Mouse (Mus musculus): Measurements from ENCODE around the gene Birc6.

Birc6 gene

DNA sequence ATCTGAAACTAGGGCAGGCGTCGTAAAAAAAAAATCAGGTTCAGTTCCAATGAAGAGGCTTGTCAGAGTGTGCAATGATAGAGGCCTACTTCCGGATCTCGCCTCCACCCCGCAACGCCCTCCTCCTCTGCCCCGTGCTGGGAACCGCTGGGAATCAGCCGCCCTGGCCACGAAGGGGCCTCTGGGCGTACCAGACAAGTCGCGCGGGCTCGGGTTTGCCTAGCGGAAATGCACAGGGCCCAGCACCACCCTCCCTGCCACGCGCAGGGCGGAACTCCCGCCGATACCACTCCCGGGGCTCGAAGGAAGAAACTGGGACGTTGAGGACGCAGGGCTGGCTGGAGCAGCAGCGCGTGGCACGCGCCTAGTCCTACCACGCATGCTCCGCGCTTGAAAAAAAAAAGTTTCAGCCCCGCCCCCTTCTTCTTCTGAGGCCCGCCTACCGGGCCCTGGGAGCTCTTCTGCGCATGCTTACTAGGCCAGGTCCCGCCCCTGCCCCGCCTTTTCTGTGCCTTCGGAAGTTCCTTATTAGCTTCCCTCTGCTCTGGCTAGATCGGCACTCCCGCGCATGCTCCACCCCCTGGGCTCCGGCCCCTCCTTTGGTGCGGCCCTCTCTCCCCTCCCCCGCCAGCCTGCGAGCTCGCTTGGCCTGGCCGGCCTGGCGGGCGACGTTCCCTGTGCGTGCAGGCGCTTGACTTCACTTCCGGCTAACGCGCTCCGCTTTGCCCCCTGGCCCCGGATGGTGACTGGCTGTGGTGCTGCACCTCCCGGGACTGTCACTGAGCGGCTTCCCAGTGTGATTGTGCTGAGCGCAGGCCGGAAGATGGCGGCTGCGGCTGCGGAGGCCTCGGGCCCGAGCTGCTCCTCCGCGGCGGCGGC lies at the start of gene Birc6:
Gene Birc6, plus strand, starts transcription at position 567 of the 879 bp plus-strand sequence.
- DNase-seq, result peak; percentile 100

DNA sequence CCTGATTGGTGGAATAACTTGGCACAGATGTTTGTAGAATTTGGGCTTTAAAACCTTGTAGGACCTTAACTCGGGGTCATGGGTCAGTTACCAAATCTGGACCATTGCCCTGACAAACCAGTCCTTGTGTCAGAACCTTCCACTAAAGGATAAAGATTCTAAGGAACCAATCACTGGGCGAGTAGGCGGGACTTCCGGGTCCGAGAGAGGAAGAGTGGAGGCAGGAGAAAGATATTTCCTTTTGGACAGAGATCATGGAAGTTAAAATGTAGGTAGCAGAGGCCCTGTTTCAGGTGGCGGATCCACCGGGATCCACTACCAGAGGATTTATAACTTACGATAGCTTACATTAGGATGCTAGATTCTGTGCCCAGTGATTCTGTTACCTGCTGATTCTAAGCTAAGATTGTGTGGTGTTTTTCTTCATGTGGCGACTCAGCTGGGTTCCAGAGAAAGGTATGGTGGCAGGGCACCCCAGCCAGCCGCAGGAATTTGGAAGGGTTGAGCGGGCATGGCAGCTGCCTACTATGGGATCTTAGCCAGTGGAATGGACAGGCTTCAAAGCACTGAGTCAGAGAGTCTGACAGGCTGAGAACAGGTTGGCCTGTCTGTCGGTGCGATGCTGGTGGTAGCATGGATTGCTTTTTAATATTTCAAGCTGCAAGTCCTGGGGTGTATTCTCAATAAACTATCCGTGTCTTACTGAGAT lies 47.6 kb upstream of the Birc6 start:
- no peak for DNase-seq

DNA sequence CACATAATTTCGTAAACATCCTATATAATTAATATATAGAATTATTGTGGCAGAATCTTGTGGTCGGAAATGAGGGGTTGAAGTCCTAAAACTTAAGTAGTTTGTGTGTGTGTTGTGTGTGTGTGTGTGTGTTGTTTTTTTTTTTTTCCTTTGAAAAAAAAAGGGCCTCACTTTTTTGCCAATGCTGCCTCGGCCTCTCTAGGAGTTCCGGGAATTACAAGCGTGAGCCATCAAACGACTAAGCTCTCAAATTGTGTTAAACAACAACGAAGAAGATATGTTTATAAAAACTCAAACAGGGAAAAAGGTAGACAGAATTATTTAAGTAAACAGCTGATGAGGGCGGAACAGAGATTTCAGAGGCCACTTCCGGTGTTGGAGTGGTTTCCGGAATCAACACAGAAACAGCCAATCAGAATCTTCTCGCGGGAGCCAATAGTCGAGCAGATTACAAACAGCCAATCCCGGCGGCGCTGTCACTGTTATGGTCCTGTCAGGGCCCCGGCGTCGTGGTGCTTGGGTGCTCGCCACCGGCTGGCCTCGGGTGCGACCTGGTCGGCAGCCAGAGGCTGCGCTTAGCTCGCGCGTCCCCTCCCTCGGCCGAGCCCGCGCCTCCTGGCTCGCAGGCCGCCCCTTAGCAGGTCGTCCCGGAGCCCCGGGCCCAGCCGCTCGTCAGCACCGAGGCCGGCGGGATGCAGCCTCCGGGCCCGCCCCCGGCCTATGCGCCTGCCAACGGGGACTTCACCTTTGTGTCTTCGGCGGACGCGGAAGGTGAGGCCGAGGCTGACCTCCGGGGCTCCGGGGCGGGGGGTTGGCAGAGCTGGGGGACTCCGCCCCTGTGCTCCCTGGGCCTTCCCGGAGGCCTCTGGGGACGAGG lies 38.8 kb upstream of the Birc6 start, which contains the start of gene Yipf4:
Gene Yipf4, plus strand, starts transcription at position 470 of the 877 bp plus-strand sequence.
- DNase-seq, result peak; percentile 97

DNA sequence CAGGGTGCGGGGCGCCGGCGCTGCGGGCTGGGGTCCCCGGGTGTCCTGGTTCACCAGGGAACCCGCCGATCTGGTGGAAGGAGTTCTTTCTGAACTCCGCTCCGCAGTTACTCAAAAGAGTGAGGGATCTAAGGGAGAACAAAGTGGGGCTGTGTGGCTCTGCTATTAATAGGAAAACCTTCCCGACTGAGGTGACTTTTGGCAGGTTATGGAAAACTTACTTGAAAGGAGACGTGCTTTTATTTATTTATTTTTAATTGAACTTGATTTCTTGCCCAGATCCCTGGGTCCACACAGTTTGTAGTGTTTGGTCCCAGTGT lies 38.2 kb upstream of the Birc6 start:
- no peak for DNase-seq

DNA sequence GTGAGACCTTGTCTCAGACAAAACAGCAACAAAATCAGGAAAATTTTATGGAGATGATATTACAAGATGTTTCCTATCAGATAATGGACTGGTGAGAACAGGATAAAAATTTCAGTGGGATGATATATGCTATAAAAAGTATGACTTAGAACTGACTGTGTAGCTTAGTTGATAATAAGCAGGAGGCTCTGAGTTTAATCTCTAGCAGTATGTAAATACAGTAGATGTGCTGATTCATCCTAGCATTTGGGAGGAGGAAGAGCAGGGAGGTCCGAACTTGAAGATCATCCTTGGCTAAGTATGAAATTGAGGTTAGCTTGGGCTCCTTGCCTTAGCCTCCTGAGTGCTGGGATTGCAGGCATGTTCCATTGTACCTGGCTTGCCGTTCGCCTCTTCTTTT lies 36.5 kb upstream of the Birc6 start:
- DNase-seq, result no peak

DNA sequence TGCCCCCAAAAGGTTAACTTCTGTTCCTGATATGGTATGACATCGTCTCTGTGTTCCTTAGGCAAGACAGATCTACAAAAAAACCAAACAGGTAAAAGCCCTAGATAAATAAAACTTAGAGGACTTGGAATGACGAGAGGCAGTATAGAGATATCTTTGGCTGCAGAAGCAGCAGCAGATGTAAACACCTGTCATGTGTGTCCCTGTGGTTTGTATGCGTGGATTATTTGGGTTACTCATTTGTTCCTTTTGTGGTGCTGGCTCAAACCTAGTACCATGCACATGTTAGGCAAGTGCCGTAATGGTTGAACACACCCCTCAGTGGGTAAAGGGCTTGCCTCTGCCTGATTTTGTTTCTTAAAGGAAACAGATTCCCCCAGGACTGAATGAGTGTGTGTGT lies 27.9 kb upstream of the Birc6 start:
- DNase-seq, result no peak

DNA sequence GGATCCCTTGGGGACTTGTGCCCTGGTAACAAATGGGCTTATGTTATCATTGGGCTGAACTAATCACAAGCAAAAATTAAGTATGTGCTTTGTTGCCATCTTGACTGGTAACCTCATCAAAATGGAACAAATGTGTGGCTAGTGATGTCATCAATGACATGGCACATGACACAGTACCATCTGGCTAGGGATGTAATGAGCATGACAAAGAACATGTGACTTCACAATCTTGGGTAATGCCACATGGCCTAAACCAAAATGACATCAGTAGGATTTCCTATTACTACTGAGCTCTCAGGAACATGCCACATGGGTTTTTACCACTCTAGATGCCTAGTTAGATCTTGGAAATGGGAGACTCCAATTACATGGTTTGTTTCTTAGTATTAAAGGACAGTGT lies 27.0 kb upstream of the Birc6 start:
- DNase-seq, result no peak

DNA sequence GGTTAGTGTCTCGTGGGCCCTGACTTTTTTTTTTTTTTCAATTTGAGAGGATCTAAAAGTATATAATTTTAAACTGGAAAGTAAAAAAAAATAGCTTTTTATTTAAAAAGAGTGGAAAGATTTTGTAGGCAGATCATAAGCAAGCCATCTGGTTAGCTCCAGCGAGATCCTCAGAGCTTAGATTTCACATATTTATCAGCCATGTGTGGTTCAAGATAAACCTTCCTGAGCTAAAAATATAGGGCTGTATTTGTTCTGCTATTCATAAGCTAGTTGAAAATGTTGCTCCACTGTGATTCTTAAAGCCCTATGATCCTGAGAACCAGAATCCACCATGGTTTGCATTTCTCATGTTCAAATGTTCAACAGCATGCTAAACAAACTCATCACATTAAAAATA lies 20.2 kb upstream of the Birc6 start:
- no peak for DNase-seq

DNA sequence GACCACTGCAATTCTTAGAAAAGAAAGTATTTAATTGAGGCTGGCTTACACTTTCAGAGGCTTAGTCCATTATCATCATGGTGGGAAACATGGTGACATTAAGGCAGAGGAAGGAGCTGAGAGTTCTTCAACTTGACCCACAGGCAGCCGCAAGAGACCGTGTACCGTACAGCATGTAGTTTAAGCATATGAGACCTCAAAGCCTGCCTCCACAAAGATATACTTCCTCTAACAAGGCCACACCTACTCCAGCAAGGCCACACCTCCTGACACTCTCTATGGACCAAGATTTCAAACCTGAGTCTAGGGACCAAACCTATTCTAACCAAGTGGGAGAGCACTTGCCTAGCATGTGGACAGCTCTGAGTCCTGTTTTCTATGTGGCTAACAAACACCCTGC lies 19.5 kb upstream of the Birc6 start:
- no peak for DNase-seq

DNA sequence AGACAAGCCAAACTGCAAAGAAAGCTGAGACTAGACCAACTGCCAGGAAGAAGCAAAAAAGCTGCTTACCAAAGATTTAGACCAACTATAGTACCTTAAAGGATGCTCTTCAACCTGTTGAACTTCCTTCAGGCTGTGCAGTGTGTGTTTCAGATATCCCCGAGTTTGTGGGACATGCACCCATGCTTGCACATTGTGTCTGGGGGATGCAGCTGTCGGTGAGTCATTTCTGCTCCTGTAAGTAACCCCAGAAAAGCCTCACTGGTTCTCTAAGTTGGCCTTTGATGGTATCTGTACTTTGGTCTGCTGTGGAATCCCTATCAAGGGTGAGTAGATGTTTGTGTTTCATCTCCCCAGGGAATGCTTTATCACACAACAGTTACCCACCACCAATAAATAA lies 15.8 kb upstream of the Birc6 start:
- no peak for DNase-seq

DNA sequence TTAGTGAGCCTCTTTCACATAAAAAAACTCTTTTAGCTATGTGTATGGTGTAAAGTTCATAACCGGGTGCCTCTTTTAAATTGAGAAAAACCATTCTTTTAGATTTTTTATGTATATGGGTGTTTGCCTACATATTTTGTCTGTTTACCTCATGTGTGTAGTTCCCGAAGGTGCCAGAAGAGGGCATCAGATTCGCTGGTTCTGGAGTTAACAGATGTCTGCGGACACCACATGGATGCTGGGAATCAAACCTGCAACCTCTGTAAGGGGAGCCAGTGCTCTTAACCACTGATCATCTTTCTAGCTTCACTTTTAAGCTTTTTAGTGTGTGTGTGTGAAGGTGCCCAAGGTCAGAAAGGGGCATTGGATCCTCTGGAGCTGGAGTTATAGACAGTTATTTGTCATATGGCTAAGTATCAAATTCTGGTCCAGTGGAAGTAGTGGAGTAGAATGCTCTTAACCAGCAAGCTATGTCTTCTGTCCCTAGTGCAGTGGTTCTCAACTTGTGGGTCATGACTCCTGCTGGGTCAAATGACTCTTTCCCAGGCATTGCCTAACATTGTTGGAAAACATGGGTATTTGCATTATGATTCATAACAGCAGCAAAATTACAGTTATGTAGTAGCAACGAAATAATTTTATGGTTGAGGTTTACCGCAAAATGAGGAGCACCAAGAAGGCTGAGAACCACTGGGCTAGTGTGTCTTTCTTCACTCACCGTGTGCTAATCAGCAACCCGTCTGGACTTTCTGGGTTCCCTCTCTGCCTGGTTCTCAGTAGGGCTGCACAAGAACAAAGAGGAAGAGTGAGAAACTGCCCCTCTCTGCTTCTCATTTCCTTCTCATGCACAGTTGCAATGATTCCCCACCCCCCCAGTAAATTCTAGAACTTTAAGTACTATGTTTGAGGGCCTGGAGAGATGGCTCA lies 5.0 kb upstream of the Birc6 start:
- DNase-seq, result no peak

DNA sequence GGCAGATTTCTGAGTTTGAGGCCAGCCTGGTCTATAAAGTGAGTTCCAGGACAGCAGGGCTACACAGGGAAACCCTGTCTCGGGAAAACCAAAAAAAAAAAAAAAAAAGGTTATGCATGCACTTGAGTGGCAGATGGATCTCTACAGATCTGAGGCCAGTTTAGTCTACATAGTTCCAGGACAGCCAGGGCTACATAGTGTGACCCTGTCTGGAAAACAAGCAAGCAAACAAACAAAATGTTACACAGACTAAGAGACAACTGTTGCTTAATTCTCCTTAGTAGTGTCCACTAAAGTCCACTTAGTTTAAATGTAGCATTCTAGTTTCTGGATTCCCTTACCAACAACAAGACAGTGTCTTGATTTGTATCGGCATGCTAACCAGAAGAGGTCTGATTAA lies 2.0 kb upstream of the Birc6 start:
- no peak for DNase-seq

DNA sequence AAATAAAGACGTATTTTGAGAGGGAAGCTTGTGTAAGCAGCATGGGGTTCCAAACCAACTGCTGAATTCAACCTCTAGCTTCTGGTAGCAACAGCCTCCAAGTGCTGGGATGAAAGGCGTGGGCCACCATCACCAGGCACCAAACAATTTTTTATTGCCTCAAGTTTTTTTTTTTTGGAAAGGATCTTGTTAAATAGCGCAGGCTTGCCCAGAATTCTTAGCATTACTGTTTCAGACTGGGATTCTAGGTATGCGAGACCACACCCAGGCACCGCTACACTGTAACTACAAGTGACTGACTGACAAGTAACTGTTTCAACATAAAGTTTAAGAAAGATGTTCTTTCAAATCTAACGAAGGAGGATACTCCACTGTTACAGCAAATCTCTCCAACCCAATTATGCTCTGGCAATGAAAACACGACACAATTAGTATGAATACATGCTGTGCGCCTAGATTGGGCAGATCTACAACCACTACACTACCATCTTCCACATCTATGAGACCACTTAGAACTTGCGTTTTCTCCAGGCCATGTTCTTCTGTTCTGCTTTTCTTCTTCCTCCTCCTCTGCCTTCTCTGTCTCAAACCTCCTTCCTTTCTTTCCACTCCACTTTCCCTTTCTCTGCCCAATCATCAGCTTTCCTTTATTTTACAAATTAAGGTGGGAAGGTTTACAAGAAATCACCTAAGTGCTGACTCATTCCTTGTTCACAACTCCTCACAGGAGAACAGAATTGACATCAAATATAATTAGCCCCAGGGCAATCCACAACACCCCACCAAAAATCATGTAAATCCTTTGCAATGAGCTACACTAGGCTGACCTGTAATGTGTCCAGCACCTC lies 1.1 kb upstream of the Birc6 start:
- peak in 1 of 2 experiments; percentile 11 for DNase-seq

DNA sequence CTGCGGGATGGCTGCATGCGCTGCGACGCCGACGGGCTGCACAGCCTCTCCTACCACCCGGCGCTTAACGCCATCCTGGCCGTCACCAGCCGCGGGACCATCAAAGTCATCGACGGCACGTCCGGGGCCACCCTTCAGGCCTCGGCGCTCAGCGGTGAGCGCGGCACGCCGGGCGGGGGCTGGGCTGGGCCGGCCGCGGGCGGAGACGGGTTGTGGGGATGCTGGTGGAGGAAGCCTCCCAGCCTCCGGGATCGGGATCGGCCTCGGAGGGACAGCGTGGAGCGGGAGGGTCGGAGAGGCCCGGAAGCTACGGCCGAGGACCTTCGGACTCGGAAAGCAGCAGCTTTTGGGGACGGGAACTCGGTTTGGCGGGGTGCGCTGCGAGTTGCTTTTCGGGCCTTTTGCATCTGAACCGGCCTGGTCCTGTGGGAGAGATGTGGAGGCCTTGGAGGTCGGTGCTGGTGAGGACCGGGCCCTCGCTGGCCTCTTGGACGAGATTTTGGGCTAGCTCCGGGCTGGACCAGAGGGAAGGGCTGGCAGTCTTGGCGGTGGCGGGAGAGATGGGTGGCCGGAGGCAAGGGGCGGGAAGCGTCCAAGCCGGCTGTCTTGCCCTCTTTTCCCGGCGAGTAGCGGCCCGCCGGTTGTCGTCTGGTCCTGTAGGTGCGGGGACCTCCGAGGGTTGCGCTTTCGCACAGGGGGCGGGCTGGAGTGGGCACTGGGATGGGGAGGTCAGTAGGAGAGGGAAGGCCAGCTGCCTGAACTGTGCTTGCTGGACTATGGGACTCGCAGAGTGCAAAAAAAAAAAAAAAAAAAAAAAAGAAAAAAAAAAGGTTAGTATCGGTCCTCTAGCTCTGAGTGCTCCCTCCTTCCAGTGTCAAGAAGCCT lies 795 bp downstream of the Birc6 start:
- DNase-seq, result peak in 1 of 2 experiments; percentile 60

DNA sequence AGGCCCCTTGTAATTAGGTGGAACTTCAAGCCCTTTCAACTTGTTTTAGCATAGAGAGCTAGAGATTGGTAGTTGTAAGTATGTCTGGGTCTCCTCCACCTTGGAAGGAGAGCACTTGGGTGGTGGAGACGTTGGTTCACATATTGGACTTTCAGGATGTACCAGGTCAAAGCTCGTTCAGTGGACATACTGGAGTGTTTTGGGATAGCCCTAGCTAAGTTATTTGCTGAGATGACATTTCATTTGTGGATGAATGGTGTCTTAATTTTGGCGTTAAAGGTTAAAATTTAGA lies 1.4 kb downstream of the Birc6 start:
- no peak for DNase-seq

DNA sequence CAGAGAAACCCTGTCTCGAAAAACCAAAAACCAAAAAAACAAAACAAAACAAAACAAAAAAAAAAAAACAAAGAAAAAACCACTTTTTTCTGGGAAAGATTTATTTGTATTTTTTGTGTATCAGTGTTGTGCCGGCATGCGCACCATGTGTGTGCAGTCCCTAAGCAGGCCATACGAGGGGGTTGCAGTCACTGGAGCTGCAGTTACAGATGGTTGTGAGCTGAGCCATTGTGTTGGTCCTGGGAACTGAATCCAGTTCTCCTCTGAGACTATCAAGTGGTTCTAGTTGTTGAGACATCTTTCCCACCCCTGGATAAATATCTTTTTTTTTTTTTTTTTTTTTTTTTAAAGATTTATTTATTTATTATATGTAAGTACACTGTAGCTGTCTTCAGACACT lies 6.9 kb downstream of the Birc6 start:
- DNase-seq, result no peak

DNA sequence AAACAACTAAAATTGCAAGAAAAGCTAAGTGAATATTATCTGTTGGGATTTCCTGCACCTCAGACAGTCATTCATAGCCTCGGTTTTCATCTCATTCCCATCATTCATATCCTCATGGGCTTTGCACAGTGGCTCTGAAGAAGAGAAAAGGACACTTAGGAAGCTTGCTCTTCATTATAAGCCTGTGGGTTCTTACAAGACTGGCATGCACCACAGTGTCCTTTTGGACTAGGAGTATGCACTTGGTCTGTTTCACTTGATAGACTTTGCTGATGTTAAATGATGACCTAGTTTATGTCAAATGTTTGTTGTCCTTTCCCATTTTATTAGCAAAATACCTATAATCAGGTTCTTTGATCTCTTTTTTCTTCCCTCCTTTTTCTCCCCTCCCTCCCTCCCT lies 9.4 kb downstream of the Birc6 start:
- DNase-seq, result no peak

DNA sequence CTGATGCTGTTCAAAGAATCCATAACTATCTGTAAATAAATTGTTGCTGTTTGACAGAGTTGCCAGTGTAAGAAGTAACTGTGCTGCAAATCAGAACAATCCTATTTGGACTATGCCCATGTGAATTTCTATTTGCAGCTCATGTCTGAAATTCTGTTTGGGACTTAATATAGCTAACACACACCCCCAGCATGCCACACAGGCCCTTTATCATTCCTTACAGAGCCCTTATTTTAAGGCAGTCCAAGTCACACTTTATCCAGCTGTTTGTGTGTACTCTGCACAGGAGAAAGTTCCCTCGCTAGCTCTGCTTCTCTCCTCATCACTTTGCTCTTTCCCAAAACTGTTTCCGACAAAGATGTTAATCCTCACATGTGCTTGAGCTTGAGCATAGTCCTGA lies 15.5 kb downstream of the Birc6 start:
- no peak for DNase-seq

DNA sequence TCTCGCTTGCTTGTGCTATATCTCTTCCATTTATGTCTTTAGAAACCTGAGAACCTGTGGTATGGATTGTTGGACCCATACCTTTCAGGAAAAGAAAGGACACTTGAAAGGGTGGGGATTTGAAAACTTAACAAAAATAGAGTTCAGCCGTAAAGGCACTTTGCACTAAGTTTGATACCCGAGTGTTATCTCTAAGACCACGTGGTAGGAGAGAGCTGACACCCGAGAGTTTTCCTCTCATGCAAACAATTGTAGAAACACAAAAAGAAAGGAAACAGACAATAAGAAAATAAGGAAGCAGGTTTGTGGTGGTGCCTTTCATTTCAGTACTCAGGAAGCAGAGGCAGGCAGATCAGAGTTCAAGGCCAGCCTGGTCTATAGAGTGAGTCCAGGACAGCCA lies 26.0 kb downstream of the Birc6 start:
- no peak for DNase-seq

DNA sequence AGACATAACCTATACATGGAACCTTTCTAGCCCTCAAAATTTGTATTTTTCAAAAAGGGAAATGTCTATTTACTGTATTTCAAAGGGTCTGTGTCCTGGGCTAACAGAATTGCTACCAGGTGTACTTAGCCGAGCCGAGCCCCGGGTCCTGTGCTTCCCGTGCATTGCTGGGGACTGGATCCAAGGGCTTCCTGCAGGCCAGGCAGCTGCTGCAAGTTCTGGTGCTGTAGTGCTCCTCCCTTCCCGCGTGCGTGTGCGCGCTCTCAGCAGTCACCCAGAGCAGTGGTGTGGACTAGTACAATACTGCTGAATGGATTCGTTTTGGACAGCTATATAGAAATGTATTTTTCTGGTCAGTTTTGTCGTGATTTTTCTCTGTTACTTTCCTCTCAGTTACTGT lies 31.8 kb downstream of the Birc6 start:
- DNase-seq, result peak; percentile 19 to 21
